Mouse (Mus musculus) colon, adult 2 months (tissue): ENCODE data around the gene Mapk10. TPM values are rescaled to one million over a fixed set of nuclear protein-coding genes. Genes with fewer than 3 reads are reported as not detected.

Source experiments
- polyA plus RNA-seq: library from polyadenylated mRNA; depleted of rRNA; stranded (reverse); fragments of >200 nt; gene quantifications from 2 replicates; pipeline ENCODE4 v1.2.3, GENCODE M21; 2012; rRNA removed

The Mapk10 gene
- 0.73 and 0.93 TPM in 2 replicates for polyA plus RNA-seq

GRCm38 (mm10) chr5:103211101-103211848, at the start of gene Mapk10:
Gene Mapk10, minus strand, starts transcription at chr5:103211334.

Other genes with a start within 250 kb of the Mapk10 start
- gene Ptpn13, start 213.9 kb upstream of the Mapk10 start, polyA plus RNA-seq = 6.8 and 7.6 TPM in 2 replicates